Mouse (Mus musculus): ENCODE measurements at regions not wholly inside any gene's neighbourhood (a gene's known extent, or its start where the extent isn't known, plus 50 kb on each side); places are given as distances from the start of the nearest gene placed in this dataset.
A peak's percentile ranks its signal among the peaks of the same experiment; 100 is the strongest.

DNA sequence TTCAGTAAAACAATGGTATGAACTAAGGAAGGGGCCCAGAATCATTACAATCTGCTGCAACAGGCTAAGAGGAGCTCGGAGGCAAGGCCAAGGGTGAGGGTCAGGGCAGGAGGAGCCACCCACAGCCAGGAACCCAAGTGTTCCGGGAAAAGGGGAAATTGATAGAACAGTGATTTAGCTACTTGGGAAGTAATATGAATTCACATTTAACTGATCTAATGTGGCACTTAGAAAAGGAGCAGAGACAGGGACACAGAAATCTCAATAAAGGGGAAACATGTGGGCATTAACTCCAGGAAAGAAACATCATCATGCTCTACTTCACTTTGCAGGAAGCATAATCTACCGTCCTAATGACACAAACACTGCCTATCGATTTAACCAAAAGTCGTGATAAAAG, 120.1 kb upstream of the Hs6st1 start:
- WGBS: 61% methylated on average over 5 of the region's 5 CpGs

DNA sequence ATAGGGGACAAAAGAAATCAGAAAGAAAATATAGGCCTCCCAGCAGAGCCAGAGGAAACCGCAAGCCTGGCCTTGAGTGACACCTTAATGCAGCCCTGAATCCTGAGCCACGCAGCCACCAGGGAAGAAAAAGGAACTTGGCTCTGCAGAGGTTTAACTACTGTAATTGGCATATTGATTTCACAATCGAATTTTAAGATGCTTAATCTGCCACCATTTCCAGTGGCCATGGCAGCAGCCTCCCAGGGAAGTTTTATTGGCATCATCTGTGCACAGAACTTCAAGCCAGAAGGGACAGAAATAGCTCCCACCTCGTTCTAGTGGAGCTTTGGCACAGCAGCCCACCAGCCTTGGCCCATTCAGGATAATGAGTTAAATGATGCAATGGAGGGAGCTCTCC, 117.1 kb upstream of the Hs6st1 start:
- ATAC-seq (ENCODE audit: insufficient number of reproducible peaks, low FRiP score): no peak
- Histone ChIP-seq H3K4me1 (replicated peaks) (no peaks in the 10 kb centered on the region), H3K36me3 (no peaks in the 10 kb centered on the region), H3K4me3 (no peak overlapping the region), H3K9me3 (replicated peaks) (peaks cover 13% of the 10 kb centered on the region; the same call in 1 of the 2 replicates), H3K9ac (no peak overlapping the region), H3K27me3 (replicated peaks) (no peaks in the 10 kb centered on the region), H3K4me2 (no peak overlapping the region), H3K27ac (ENCODE audit: poor library complexity, severe bottlenecking) (no peak overlapping the region)
- 64% methylated on average over 4 of the region's 4 CpGs for WGBS

More for the DNA sequence above, 120.1 kb upstream of the Hs6st1 start:
- H3K27ac ChIP-seq (ENCODE audit: poor library complexity, severe bottlenecking): no peak overlapping the region
- no peak for ATAC-seq (ENCODE audit: insufficient number of reproducible peaks, low FRiP score)
- H3K36me3 ChIP-seq: no peaks in the 10 kb centered on the region
- peaks cover 20% of the 10 kb centered on the region for H3K4me1 ChIP-seq (replicated peaks)
- 0 out of 2 replicates have a peak, but pooled peaks cover 6% of the 10 kb centered on the region for H3K9me3 ChIP-seq (replicated peaks)
- no peak overlapping the region for H3K9ac ChIP-seq
- no peak overlapping the region for H3K4me2 ChIP-seq
- no peak overlapping the region for H3K4me3 ChIP-seq
- no peaks in the 10 kb centered on the region for H3K27me3 ChIP-seq (replicated peaks)

DNA sequence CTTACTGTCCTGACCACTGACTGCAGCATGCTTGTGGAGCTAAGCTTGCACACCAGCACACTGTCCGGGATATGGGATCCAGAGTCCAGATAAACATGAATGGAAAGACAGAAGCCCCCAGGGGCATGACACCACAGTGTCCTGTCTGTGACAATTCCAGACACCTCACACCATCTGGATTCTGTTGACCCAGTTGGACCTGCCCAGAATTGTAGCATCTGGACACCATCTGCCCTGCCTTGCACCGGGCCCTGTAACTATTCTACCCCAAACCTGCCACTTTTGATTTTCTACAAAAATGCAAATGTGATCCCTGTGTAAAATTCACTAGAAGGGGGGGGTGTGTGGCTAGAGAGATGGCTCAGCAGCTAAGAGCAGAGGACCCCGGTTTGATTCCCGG, 114.5 kb upstream of the Hs6st1 start:
- H3K4me2 ChIP-seq: no peak overlapping the region
- H3K4me1 ChIP-seq (replicated peaks): no peaks in the 10 kb centered on the region
- WGBS: 78% methylated on average over 4 of the region's 4 CpGs
- no peaks in the 10 kb centered on the region for H3K27me3 ChIP-seq (replicated peaks)
- no peak overlapping the region for H3K27ac ChIP-seq (ENCODE audit: poor library complexity, severe bottlenecking)
- H3K9ac ChIP-seq: no peak overlapping the region
- no peak overlapping the region for H3K4me3 ChIP-seq
- no peaks in the 10 kb centered on the region for H3K36me3 ChIP-seq
- no peak for ATAC-seq (ENCODE audit: insufficient number of reproducible peaks, low FRiP score)
- peaks cover 7% of the 10 kb centered on the region; the same call in 1 of the 2 replicates for H3K9me3 ChIP-seq (replicated peaks)

DNA sequence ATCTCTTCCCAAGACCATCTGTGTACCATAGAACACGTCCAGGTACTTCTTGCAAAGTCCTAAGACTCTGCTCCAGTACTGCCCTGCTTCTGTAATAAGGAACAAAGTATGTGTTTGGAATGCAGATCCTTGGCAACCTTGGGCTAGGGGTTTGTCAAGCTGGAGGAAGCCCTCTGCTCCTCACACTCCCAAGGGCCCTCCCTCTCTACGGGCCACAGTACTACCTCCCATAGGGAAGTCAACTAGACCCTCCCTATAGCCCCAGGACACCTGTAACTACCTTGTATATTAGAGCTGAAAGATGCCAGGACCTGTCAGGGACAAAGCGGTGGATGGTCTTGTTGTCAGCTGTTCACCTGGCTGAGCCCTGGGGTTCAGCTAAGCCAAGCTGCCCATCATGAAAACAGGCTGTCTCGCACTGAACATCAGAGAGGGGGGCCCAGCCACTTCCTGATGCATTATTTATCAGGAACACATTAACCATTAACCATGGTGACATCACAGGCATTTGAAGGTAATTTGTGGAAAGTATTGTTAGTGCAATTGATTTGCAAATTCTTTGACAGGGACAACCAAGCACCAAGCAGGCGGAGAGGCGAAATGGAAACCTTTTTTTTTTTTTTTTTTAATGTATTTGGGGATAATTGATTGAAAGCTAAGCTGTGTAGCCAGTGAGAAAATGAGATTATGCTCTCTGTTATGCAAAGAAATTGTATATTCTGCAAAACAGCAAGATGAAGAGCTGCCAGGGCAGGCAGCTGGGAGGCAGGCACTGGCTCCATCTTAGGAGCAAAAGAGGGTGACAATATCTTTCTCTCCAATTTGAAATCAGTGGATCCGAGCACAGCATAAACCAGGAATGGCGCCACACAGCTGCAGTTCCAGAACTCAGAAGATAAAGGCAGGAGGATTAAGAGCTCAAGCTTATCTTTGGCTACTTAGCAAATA, 110.5 kb upstream of the Hs6st1 start:
- H3K9ac ChIP-seq: no peak overlapping the region
- H3K4me2 ChIP-seq: no peak overlapping the region
- H3K27me3 ChIP-seq (replicated peaks): no peaks in the 10 kb centered on the region
- H3K4me3 ChIP-seq: no peak overlapping the region
- no peak overlapping the region for H3K27ac ChIP-seq (ENCODE audit: poor library complexity, severe bottlenecking)
- H3K9me3 ChIP-seq (replicated peaks): peaks cover 7% of the 10 kb centered on the region; the same call in 1 of the 2 replicates
- no peaks in the 10 kb centered on the region for H3K36me3 ChIP-seq
- WGBS: 78% methylated on average over 8 of the region's 8 CpGs
- H3K4me1 ChIP-seq (replicated peaks): peaks cover 7% of the 10 kb centered on the region
- ATAC-seq (ENCODE audit: insufficient number of reproducible peaks, low FRiP score): no peak

DNA sequence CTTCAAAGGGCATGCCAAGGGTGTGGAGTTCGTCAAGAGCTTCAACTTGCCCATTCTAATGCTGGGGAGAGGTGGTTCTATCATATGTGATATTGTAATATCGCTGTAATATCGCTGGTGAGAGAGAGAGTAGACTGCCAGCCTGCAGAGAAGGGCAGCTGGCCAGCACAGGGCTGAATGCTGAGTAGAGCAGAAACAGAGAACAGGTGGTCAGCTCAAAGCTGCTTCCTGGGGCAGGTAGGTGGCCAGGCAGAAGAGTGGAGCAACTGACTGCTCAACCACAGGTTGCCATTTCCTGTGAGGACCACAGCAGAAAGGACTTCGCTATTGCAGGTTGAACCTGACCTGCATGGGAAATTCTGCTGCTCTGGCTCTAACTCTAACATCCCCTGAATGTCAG, 108.5 kb upstream of the Hs6st1 start:
- Histone ChIP-seq H3K4me1 (replicated peaks) (peaks cover 7% of the 10 kb centered on the region), H3K9me3 (replicated peaks) (no peaks in the 10 kb centered on the region), H3K36me3 (no peaks in the 10 kb centered on the region), H3K27me3 (replicated peaks) (no peaks in the 10 kb centered on the region), H3K27ac (ENCODE audit: poor library complexity, severe bottlenecking) (no peak overlapping the region), H3K4me2 (no peak overlapping the region), H3K9ac (no peak overlapping the region), H3K4me3 (no peak overlapping the region)
- WGBS: 89% methylated on average over 4 of the region's 4 CpGs
- ATAC-seq (ENCODE audit: insufficient number of reproducible peaks, low FRiP score): no peak

DNA sequence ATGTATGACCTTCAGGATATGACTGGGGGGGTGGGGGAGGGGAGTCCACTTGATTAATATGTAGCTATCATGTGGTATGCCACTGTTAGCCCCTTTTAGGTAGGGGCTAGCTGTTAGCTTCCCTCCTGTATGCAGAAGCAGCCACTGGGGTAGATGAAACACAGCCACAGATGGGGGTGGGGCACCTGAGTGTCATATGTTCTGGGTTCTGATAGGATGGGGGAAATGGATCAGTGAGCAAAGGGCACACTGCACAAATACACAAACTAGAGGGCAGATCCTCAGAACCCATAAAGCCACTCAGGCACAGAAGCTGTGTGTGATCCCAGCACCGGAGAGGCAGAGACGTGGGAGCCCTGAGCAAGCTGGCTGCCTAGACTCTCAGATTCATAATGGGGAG, 107.4 kb upstream of the Hs6st1 start:
- Histone ChIP-seq H3K4me3 (no peak overlapping the region), H3K27ac (ENCODE audit: poor library complexity, severe bottlenecking) (no peak overlapping the region), H3K36me3 (no peaks in the 10 kb centered on the region), H3K4me2 (no peak overlapping the region), H3K27me3 (replicated peaks) (no peaks in the 10 kb centered on the region), H3K4me1 (replicated peaks) (peaks cover 7% of the 10 kb centered on the region), H3K9ac (0 out of 2 replicates have a peak overlapping the region, but pooled peaks have one; percentile 14), H3K9me3 (replicated peaks) (peaks cover 7% of the 10 kb centered on the region)
- ATAC-seq (ENCODE audit: insufficient number of reproducible peaks, low FRiP score): no peak
- WGBS: 87% methylated on average over 2 of the region's 2 CpGs

DNA sequence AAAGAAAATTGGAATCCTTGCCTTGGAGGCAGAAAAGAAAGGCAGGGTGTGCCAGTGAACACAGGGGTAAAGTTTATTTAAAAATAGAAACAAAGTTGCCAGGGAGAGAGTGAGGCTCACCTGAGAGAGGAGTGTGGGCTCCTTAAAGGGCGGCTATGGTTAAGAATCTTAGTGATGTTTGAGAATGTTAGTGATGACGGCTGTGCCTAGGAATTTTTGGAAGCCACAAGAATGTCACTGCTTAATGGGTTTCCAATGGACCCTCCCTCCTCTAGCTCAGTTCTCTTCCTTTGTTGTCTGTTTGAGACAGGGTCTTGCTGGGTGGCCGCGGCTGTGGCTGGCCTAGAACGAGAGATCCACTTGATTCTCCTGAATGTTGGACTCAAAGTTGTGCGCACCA, 106.3 kb upstream of the Hs6st1 start:
- WGBS: 72% methylated on average over 6 of the region's 6 CpGs
- Histone ChIP-seq H3K4me1 (replicated peaks) (peaks cover 7% of the 10 kb centered on the region), H3K36me3 (no peaks in the 10 kb centered on the region), H3K9ac (no peak overlapping the region), H3K4me2 (no peak overlapping the region), H3K27ac (ENCODE audit: poor library complexity, severe bottlenecking) (no peak overlapping the region), H3K9me3 (replicated peaks) (peaks cover 7% of the 10 kb centered on the region), H3K4me3 (no peak overlapping the region), H3K27me3 (replicated peaks) (no peaks in the 10 kb centered on the region)
- ATAC-seq (ENCODE audit: insufficient number of reproducible peaks, low FRiP score): no peak

DNA sequence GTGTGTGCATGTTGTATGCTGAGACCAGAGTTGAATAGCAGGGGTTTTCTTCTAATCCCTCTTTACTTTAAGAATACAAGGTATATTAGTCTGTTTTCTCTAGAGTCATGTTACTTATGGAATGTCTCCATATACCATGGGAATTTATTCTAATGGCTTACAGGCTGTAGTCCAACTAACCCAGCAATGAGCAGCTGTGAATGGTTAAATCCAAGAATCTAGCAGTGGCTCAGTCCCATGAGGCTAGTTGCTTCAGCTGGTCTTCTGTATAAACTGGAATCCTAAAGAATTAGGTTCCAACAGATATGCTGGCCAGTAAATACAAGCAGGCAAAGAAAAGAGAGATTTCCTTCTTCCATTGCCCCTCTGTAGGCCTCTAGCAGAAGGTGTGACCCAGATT, 99.7 kb upstream of the Hs6st1 start:
- Histone ChIP-seq H3K4me3 (no peak overlapping the region), H3K27ac (ENCODE audit: poor library complexity, severe bottlenecking) (no peak overlapping the region), H3K36me3 (no peaks in the 10 kb centered on the region), H3K27me3 (replicated peaks) (no peaks in the 10 kb centered on the region), H3K9me3 (replicated peaks) (peaks cover 7% of the 10 kb centered on the region), H3K4me1 (replicated peaks) (no peaks in the 10 kb centered on the region; the same call in 1 of the 2 replicates), H3K4me2 (no peak overlapping the region), H3K9ac (no peak overlapping the region)
- no peak for ATAC-seq (ENCODE audit: insufficient number of reproducible peaks, low FRiP score)

DNA sequence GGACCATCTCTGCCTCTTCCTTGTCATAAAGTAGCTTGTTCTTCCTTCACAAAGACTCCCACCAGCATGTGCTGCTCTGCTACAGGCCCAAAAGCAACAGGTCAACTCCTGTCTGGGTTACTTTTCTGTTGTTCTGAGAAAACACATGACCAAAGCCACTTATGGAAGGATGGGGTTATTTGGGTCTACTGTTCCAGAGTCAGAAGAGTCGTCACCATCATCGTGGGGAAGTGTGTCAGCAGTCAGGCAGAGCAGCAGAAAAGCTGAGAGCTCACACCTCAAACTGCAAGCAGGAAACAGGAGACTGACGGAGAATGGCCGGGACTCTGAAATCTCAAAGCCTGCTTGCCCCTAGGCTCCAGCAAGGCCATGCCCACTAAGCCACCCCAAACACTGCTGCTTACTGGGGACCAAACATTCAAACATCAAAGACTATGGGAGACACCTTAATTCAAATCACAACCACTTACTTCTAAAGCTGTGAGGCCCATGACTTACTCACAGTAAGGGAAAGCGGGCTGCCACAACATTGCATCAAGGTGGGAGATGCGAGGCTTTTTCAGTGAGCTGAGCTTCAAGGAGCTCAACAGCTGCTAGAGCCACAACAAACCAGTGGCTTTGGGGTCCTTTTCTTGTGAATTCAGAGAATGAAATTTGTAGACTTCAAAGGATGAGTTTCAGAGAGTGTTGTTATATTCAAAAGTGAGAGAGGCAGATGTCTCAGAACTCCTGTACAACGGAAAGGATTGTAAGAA, 96.6 kb upstream of the Hs6st1 start:
- WGBS: 53% methylated on average over 7 of the region's 7 CpGs
- H3K4me3 ChIP-seq: no peak overlapping the region
- H3K4me1 ChIP-seq (replicated peaks): peaks cover 9% of the 10 kb centered on the region
- no peaks in the 10 kb centered on the region for H3K27me3 ChIP-seq (replicated peaks)
- H3K4me2 ChIP-seq: no peak overlapping the region
- no peaks in the 10 kb centered on the region for H3K36me3 ChIP-seq
- ATAC-seq (ENCODE audit: insufficient number of reproducible peaks, low FRiP score): no peak
- no peak overlapping the region for H3K27ac ChIP-seq (ENCODE audit: poor library complexity, severe bottlenecking)
- no peaks in the 10 kb centered on the region for H3K9me3 ChIP-seq (replicated peaks)
- H3K9ac ChIP-seq: no peak overlapping the region

DNA sequence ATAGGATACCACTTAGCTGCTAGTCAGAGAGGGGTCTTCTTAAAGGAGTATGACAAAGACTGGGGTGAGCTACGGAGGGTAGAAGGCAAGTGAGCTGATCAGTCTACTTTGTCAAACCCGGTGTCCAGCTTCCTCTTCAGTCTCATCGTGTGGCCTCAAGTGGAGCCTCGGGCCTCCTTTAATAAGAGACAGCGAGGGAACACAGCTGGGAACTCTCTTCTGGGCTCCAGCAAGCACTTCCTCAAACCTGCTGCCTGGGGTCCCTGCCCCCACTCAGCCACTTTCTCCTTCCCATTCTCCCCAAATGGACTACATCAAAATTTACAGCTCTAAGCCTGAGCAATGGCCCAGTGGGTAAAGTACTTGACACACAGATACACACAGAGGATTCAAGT, 96.0 kb upstream of the Hs6st1 start:
- H3K27ac ChIP-seq (ENCODE audit: poor library complexity, severe bottlenecking): no peak overlapping the region
- no peak overlapping the region for H3K4me3 ChIP-seq
- ATAC-seq (ENCODE audit: insufficient number of reproducible peaks, low FRiP score): no peak
- H3K9me3 ChIP-seq (replicated peaks): no peaks in the 10 kb centered on the region
- H3K4me2 ChIP-seq: no peak overlapping the region
- no peak overlapping the region for H3K9ac ChIP-seq
- H3K4me1 ChIP-seq (replicated peaks): peaks cover 11% of the 10 kb centered on the region
- no peaks in the 10 kb centered on the region for H3K27me3 ChIP-seq (replicated peaks)
- no peaks in the 10 kb centered on the region for H3K36me3 ChIP-seq
- 41% methylated on average over 5 of the region's 5 CpGs for WGBS

DNA sequence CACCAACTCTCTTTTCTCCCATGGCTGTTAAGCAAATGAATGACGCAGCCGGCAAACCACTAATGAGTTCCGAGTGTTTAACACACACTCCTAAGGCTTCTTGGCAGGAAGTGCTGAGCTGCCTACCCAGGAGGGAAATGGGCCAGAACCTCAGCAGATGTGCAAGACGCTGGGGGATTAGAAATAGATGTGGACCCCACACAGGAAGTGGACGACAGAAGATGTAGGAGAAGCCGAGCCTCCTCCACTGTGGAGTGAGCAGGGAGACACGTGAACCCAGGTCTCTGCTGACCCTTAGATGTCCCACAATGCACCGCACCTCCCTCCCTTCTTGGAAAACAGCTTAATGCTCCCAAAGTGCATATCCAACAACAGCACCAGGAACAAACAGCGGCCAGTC, 94.8 kb upstream of the Hs6st1 start:
- Histone ChIP-seq H3K9me3 (replicated peaks) (no peaks in the 10 kb centered on the region), H3K36me3 (no peaks in the 10 kb centered on the region), H3K4me1 (replicated peaks) (peaks cover 12% of the 10 kb centered on the region), H3K9ac (no peak overlapping the region), H3K27ac (ENCODE audit: poor library complexity, severe bottlenecking) (no peak overlapping the region), H3K4me3 (no peak overlapping the region), H3K4me2 (no peak overlapping the region), H3K27me3 (replicated peaks) (no peaks in the 10 kb centered on the region)
- WGBS: 61% methylated on average over 9 of the region's 9 CpGs
- ATAC-seq (ENCODE audit: insufficient number of reproducible peaks, low FRiP score): no peak

All from heart, embryonic 12.5 days (tissue).